Comparison of ENCODE assay signal across 7 mouse cellular contexts in the genomic region with DNA sequence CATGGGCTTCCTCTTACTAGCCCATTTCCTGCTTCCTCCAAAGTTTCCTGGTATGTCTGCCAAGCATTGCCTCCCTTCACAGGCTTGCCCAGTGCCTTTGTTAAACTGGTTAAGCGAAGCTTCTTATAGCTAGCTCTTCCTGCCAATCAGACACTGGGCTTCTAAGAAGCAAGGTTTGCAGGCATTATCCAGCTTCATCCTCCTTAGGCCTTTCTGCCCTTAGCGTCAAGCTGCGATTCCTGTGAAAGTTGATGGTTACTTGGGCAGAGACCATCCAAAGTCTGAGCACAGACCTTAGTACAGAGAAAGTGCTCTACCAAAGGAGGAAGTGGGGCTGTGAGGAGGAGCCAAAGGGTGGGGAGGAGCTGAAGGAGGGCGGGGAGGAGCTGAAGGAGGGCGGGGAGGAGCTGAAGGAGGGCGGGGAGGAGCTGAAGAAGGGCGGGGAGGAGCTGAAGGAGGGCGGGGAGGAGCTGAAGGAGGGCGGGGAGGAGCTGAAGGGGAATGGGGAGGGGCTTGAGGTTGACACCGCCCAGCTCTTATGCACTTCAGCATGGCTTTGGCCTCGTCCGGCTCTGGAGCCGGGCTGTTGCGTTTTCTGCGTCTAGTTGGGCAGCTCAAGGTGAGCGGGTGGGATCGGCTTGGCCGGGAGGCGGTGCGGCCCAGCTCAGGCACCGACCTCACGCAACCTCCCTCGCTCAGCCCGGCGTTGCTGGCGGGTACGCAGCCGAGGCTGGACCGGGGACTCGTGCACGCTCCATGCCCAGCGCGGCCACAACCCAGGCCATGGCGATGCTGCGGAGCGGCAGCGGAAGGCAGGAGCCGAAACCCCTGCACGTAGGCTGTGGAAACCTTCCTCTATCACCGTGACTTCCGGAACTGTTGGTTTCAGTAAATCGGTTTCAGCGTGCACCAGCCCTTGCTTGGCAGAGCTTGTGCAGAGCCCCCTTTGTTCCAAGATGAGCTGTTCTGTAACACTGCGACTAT. TPM values are rescaled to one million over a fixed set of nuclear protein-coding genes. Genes with fewer than 3 reads are reported as not detected.
DNase-seq lines count a peak whose midpoint lies in the region; ATAC-seq and TF ChIP-seq lines count a peak whose summit lies in the region.

A gene (plus strand): TSS at position 519 of the 984 bp plus-strand sequence.

- H3K27ac ChIP-seq in intestine, embryonic 15.5 days: peak within 1 kb of the TSS; percentile 96
- peak within 1 kb of the TSS; percentile 75 for H3K27ac ChIP-seq in midbrain, embryonic 12.5 days (replicated peaks)
- H3K27ac ChIP-seq in small intestine, adult 2 months (ENCODE audit: insufficient read depth, low read depth, low read length): peak within 1 kb of the TSS; percentile 88

- H3K4me2 ChIP-seq in intestine, embryonic 15.5 days (replicated peaks): peak within 1 kb of the TSS; percentile 70
- H3K4me2 ChIP-seq in midbrain, embryonic 12.5 days (replicated peaks): peak within 1 kb of the TSS; percentile 58

- ATAC-seq in intestine, embryonic 15.5 days: peak; percentile 99
- peak; percentile 97 for ATAC-seq in midbrain, embryonic 12.5 days (ENCODE audit: low FRiP score, low read depth)

- 3% methylated on average over 42 of the region's 44 CpGs for WGBS in intestine, embryonic 15.5 days
- WGBS in midbrain, embryonic 12.5 days: 4% methylated on average over 41 of the region's 44 CpGs
- WGBS in small intestine, adult 2 months: 2% methylated on average over 41 of the region's 44 CpGs

- peak within 1 kb of the TSS; percentile 78 for H3K4me3 ChIP-seq in intestine, embryonic 15.5 days (replicated peaks)
- H3K4me3 ChIP-seq in midbrain, embryonic 12.5 days: peak within 1 kb of the TSS; percentile 60
- H3K4me3 ChIP-seq in small intestine, adult 2 months (ENCODE audit: low read depth, low read length): peak within 1 kb of the TSS; percentile 93

- TF ChIP-seq CTCF in small intestine, adult 2 months (IDR thresholded peaks at IDR 0.05; ENCODE audit: extremely low read depth, insufficient read length, insufficient replicate concordance, low read depth, low read length): no peak

- no peaks in the 10 kb centered on the region for H3K27me3 ChIP-seq in intestine, embryonic 15.5 days (replicated peaks)
- no peaks in the 10 kb centered on the region for H3K27me3 ChIP-seq in midbrain, embryonic 12.5 days
- no peaks in the 10 kb centered on the region for H3K27me3 ChIP-seq in small intestine, adult 2 months (ENCODE audit: control insufficient read depth, insufficient read depth, low read length)

- intact Hi-C loops in gastrocnemius, postnatal 36 days (cut with DNase I): no loop called here
- intact Hi-C loops in left cerebral cortex, postnatal 4 days (cut with DNase I): loop anchor here (10.0 kb wide), 1 partner anchor 132 kb away; a partner anchor contains a TSS

- TF ChIP-seq POLR2A in small intestine, adult 2 months (IDR thresholded peaks at IDR 0.05; ENCODE audit: low read depth, low read length): peak; percentile 80; the same call in 1 of the 2 replicates

- H3K36me3 ChIP-seq in intestine, embryonic 15.5 days: peaks cover 3% of the 10 kb centered on the region; the same call in 1 of the 2 replicates
- peaks cover 10% of the 10 kb centered on the region for H3K36me3 ChIP-seq in midbrain, embryonic 12.5 days
- peaks cover 2% of the 10 kb centered on the region for H3K36me3 ChIP-seq in small intestine, adult 2 months (ENCODE audit: control insufficient read depth, insufficient read depth, low read length)

- H3K4me1 ChIP-seq in intestine, embryonic 15.5 days (replicated peaks): no peaks in the 10 kb centered on the region
- H3K4me1 ChIP-seq in midbrain, embryonic 12.5 days: peaks cover 5% of the 10 kb centered on the region
- no peaks in the 10 kb centered on the region for H3K4me1 ChIP-seq in small intestine, adult 2 months (ENCODE audit: control insufficient read depth, insufficient read depth, insufficient read length, low read length)

- no peaks in the 10 kb centered on the region for H3K9me3 ChIP-seq in intestine, embryonic 15.5 days
- no peaks in the 10 kb centered on the region for H3K9me3 ChIP-seq in midbrain, embryonic 12.5 days

- peak; percentile 87 for DNase-seq in adrenal gland, adult 2 months
- DNase-seq in embryo, embryonic 11 days: peak; percentile 91
- peak; percentile 56 to 58 for DNase-seq in gastrocnemius, postnatal 36 days
- peak; percentile 77 for DNase-seq in left cerebral cortex, postnatal 4 days

- H3K9ac ChIP-seq in intestine, embryonic 15.5 days: peak within 1 kb of the TSS; percentile 88
- peak within 1 kb of the TSS; percentile 62 for H3K9ac ChIP-seq in midbrain, embryonic 12.5 days (replicated peaks)

RNA-seq across cellular contexts. Expression of the gene that starts here (rescaled TPM):
- 10 to 100 TPM; 32.9 to 37.3 TPM for total RNA-seq in adrenal gland, adult 2 months (2021)
- 3.6 and 3.7 TPM in 2 replicates for polyA plus RNA-seq in adrenal gland, adult 2 months (2012; rRNA removed)
- total RNA-seq in gastrocnemius, postnatal 36 days (2021): 10 to 100 TPM; 14.8 to 16.0 TPM
- polyA plus RNA-seq in intestine, embryonic 15.5 days (2015; fragmentation: Nextera tagmentation; extraction: Ambion mirVana): 62.5 and 67.4 TPM in 2 replicates
- 10 to 100 TPM; 33.8 to 38.6 TPM for total RNA-seq in left cerebral cortex, postnatal 4 days (2021)
- polyA plus RNA-seq in midbrain, embryonic 12.5 days (2016; fragmentation: Nextera tagmentation; extraction: Ambion mirVana): 50.7 and 55.6 TPM in 2 replicates
- 1.8 and 2.7 TPM in 2 replicates for polyA plus RNA-seq in small intestine, adult 2 months (2012; rRNA removed)

Comparison
In these comparisons a context has a peak if more than half of its experiments do, and no peak if none do; other contexts are left out.
1. Peak in every context shown above with its lines: DNase-seq, ATAC-seq, H3K4me3 ChIP-seq and H3K27ac ChIP-seq.
2. RNA of the gene that starts here (polyA plus RNA-seq): 62.5 to 67.4 TPM in intestine, embryonic 15.5 days and 50.7 to 55.6 TPM in midbrain, embryonic 12.5 days; 3.6 to 3.7 TPM in adrenal gland, adult 2 months and 1.8 to 2.7 TPM in small intestine, adult 2 months; every median in the first group is over 10 times any median in the second.